Mouse (Mus musculus): ENCODE results near the gene Prap1.

DNA sequence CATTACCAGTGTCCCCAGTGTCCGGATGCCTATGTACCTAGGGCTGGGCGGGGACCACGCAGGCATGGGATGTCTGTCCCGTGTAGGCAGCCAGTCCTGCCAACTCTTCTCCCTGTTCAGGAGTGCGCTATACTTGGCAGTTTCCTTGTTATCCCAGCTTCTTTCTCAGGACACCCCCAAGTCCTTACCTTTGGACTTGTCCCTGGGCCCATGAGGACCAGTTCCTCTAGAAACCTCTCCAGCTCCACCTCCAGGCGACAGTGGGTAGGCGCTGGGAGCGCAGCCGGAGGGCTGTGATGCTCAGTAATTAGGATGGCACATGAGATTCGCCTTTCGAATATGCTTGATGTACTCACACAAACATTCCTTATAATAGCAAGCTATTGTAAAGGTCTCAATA lies 30.9 kb upstream of the Prap1 start:
- TF ChIP-seq CTCF (IDR thresholded peaks at IDR 0.05; ENCODE audit: low read depth) (peak; percentile 33; the same call in 1 of the 2 replicates), EP300 (IDR thresholded peaks at IDR 0.05; ENCODE audit: low read depth) (no peak)
